Comparison of ENCODE assay signal across 9 mouse cellular contexts in genomic region chr5:53212782-53213710, GRCm38 (mm10). TPM values are rescaled to one million over a fixed set of nuclear protein-coding genes. Genes with fewer than 3 reads are reported as not detected.
A peak's percentile ranks its signal among the peaks of the same experiment; 100 is the strongest.
DNase-seq lines count a peak whose midpoint lies in the region; ATAC-seq and TF ChIP-seq lines count a peak whose summit lies in the region.
"Had no signal": no experiment of that assay in that cellular context is flagged by ENCODE, and none has a peak within 500 bp of the region (broad histone marks: within the 10 kb centered on the region; RNA-seq: fewer than 3 reads in every experiment).

No protein-coding gene starts in this region.

- 1% methylated on average over 62 of the region's 99 CpGs for WGBS in embryonic facial prominence, embryonic 15.5 days
- 1% methylated on average over 61 of the region's 99 CpGs for whole genome bisulfite sequencing in hindbrain, embryonic 15.5 days
- under 1% methylated on average over 35 of the region's 99 CpGs for WGBS in liver, postnatal 0 days (ENCODE audit: insufficient replicate concordance)

- no peak for TF ChIP-seq CTCF in layer of hippocampus, adult 2 months (conservative IDR thresholded peaks at IDR 0.05)
- TF ChIP-seq CTCF in liver, postnatal 0 days (IDR thresholded peaks at IDR 0.05; ENCODE audit: low read depth): no peak

- peaks cover 22% of the 10 kb centered on the region for H3K4me1 ChIP-seq in embryonic facial prominence, embryonic 15.5 days
- H3K4me1 ChIP-seq in hindbrain, embryonic 15.5 days (replicated peaks): peaks cover 38% of the 10 kb centered on the region
- H3K4me1 ChIP-seq in liver, postnatal 0 days (ENCODE audit: insufficient read depth): peaks cover 5% of the 10 kb centered on the region

- no peaks in the 10 kb centered on the region for H3K9me3 ChIP-seq in embryonic facial prominence, embryonic 15.5 days (replicated peaks)
- no peaks in the 10 kb centered on the region for H3K9me3 ChIP-seq in hindbrain, embryonic 15.5 days
- H3K9me3 ChIP-seq in liver, postnatal 0 days (ENCODE audit: low read length): no peaks in the 10 kb centered on the region

- peak overlapping the region; percentile 92 for H3K27ac ChIP-seq in layer of hippocampus, adult 2 months
- H3K27ac ChIP-seq in embryonic facial prominence, embryonic 15.5 days (replicated peaks): no peak overlapping the region
- peak overlapping the region; percentile 67 for H3K27ac ChIP-seq in hindbrain, embryonic 15.5 days (replicated peaks)
- H3K27ac ChIP-seq in liver, postnatal 0 days (ENCODE audit: low read depth): no peak overlapping the region

- no peaks in the 10 kb centered on the region for H3K36me3 ChIP-seq in embryonic facial prominence, embryonic 15.5 days
- no peaks in the 10 kb centered on the region for H3K36me3 ChIP-seq in hindbrain, embryonic 15.5 days
- no peaks in the 10 kb centered on the region for H3K36me3 ChIP-seq in liver, postnatal 0 days (replicated peaks; ENCODE audit: insufficient read depth, low read length)
- H3K36me3 ChIP-seq: G1E had no signal

- peak overlapping the region; percentile 99 for H3K4me2 ChIP-seq in embryonic facial prominence, embryonic 15.5 days (replicated peaks)
- H3K4me2 ChIP-seq in hindbrain, embryonic 15.5 days: peak overlapping the region; percentile 96
- H3K4me2 ChIP-seq in liver, postnatal 0 days (ENCODE audit: low read depth, low read length): peak overlapping the region; percentile 84

- peak in 1 of 2 experiments; percentile 30 for DNase-seq in layer of hippocampus, adult 2 months (ENCODE audit: low spot score in 2 of 2)
- DNase-seq in layer of hippocampus, adult 9-10 months (ENCODE audit: low spot score): no peak
- peak; percentile 51 to 58 for DNase-seq in adrenal gland, postnatal 36 days
- peak; percentile 39 for DNase-seq in liver, postnatal 0 days
- peak; percentile 7 for DNase-seq in ovary, postnatal 10 days (ENCODE audit: low spot score)

- H3K9ac ChIP-seq in embryonic facial prominence, embryonic 15.5 days: peak overlapping the region; percentile 33; the same call in 1 of the 2 replicates
- peak overlapping the region; percentile 75 for H3K9ac ChIP-seq in hindbrain, embryonic 15.5 days
- H3K9ac ChIP-seq in liver, postnatal 0 days (replicated peaks): peak overlapping the region; percentile 48; the same call in 1 of the 2 replicates

- TF ChIP-seq EP300 in liver, postnatal 0 days (IDR thresholded peaks at IDR 0.05; ENCODE audit: low read depth): no peak

- peak overlapping the region; percentile 86 for H3K4me3 ChIP-seq in layer of hippocampus, adult 2 months
- peak overlapping the region; percentile 56 for H3K4me3 ChIP-seq in embryonic facial prominence, embryonic 15.5 days (replicated peaks)
- peak overlapping the region; percentile 69 for H3K4me3 ChIP-seq in hindbrain, embryonic 15.5 days
- H3K4me3 ChIP-seq in liver, postnatal 0 days (ENCODE audit: low read depth, low read length): peak overlapping the region; percentile 48

- peak; percentile 41; the same call in 1 of the 2 replicates for ATAC-seq in embryonic facial prominence, embryonic 15.5 days (ENCODE audit: insufficient number of reproducible peaks, low FRiP score, low TSS enrichment, low read depth)
- ATAC-seq in hindbrain, embryonic 15.5 days (ENCODE audit: low FRiP score, low read depth): peak; percentile 31
- peak; percentile 61 for ATAC-seq in liver, postnatal 0 days
- no peak for ATAC-seq in erythroid progenitor cell, adult 5-6 weeks (replicated peaks; ENCODE audit: low FRiP score, poor library complexity, severe bottlenecking)

- H3K27me3 ChIP-seq in embryonic facial prominence, embryonic 15.5 days: peaks cover 45% of the 10 kb centered on the region
- no peaks in the 10 kb centered on the region for H3K27me3 ChIP-seq in hindbrain, embryonic 15.5 days
- peaks cover 38% of the 10 kb centered on the region for H3K27me3 ChIP-seq in liver, postnatal 0 days (ENCODE audit: insufficient read depth, low read length)

RNA-seq across cellular contexts. Expression of gene Sel1l3, which starts 0.7 kb away (rescaled TPM):
- total RNA-seq in layer of hippocampus, adult 2 months (2021): 10 to 100 TPM; 38.3 to 40.7 TPM
- total RNA-seq in adrenal gland, postnatal 36 days (2021): 1 to 10 TPM; 1.3 to 2.9 TPM
- polyA plus RNA-seq in embryonic facial prominence, embryonic 15.5 days (2015; fragmentation: Nextera tagmentation; extraction: Ambion mirVana): 4.0 TPM in 2 replicates
- polyA plus RNA-seq in hindbrain, embryonic 15.5 days (2015; fragmentation: Nextera tagmentation; extraction: Ambion mirVana): 6.3 and 6.9 TPM in 2 replicates
- polyA plus RNA-seq in liver, postnatal 0 days (2015; fragmentation: Nextera tagmentation; extraction: Ambion mirVana): 0.84 and 0.93 TPM in 2 replicates
- total RNA-seq in erythroid progenitor cell, adult 5-6 weeks (2015; ENCODE audit: low replicate concordance): not detected in 2 replicates
- not detected in 2 replicates for total RNA-seq in erythroid progenitor cell, adult 5-6 weeks (2017; ENCODE audit: low replicate concordance)
- polyA plus RNA-seq: G1E had no signal

RNA-seq across cellular contexts. Expression of gene Smim20, which starts 53.8 kb away (rescaled TPM):
- 10 to 100 TPM; 41.1 to 43.7 TPM for total RNA-seq in layer of hippocampus, adult 2 months (2021)
- 10 to 100 TPM; 44.2 to 65.8 TPM for total RNA-seq in adrenal gland, postnatal 36 days (2021)
- 84.1 and 86.9 TPM in 2 replicates for polyA plus RNA-seq in embryonic facial prominence, embryonic 15.5 days (2015; fragmentation: Nextera tagmentation; extraction: Ambion mirVana)
- 72.9 and 79.5 TPM in 2 replicates for polyA plus RNA-seq in hindbrain, embryonic 15.5 days (2015; fragmentation: Nextera tagmentation; extraction: Ambion mirVana)
- 65.1 and 65.9 TPM in 2 replicates for polyA plus RNA-seq in liver, postnatal 0 days (2015; fragmentation: Nextera tagmentation; extraction: Ambion mirVana)
- 1.3 and 28.8 TPM in 2 replicates for total RNA-seq in erythroid progenitor cell, adult 5-6 weeks (2015; ENCODE audit: low replicate concordance)
- 12.8 and 16.4 TPM in 2 replicates for total RNA-seq in erythroid progenitor cell, adult 5-6 weeks (2017; ENCODE audit: low replicate concordance)

Comparison
In these comparisons a context has a peak if more than half of its experiments do, and no peak if none do; other contexts are left out.
1. H3K27ac ChIP-seq: peak in layer of hippocampus, adult 2 months (single experiment) and hindbrain, embryonic 15.5 days (single experiment); none in embryonic facial prominence, embryonic 15.5 days (single experiment) and liver, postnatal 0 days (single experiment).
2. RNA of gene Sel1l3, which starts 0.7 kb away (total RNA-seq): 38.3 to 40.7 TPM in layer of hippocampus, adult 2 months; 1.3 to 2.9 TPM in adrenal gland, postnatal 36 days and not detected in erythroid progenitor cell, adult 5-6 weeks; every median in the first group is over 4 times any median in the second.
3. Peak in every context shown above with its lines, with median percentiles within 50 percentile points of each other: H3K4me3 ChIP-seq, H3K4me2 ChIP-seq and H3K9ac ChIP-seq.